Mouse (Mus musculus): Measurements from ENCODE around the gene Tex21. TPM values are rescaled to one million over a fixed set of nuclear protein-coding genes. Genes with fewer than 3 reads are reported as not detected.

Tex21 gene
- polyA plus RNA-seq, 1 experiment from 2014 or later = not detected

GRCm38 (mm10) chr12:76264325-76264965 lies 17.9 kb upstream of the Tex21 start:
- no peak for TF ChIP-seq CTCF (IDR thresholded peaks at IDR 0.05; ENCODE audit: low read depth)
- no peak for TF ChIP-seq EP300 (optimal IDR thresholded peaks at IDR 0.05)
- no peak for ATAC-seq (ENCODE audit: low FRiP score, low TSS enrichment)

GRCm38 (mm10) chr12:76263876-76264275 lies 17.3 kb upstream of the Tex21 start:
- Histone ChIP-seq H3K27ac (replicated peaks) (no peak overlapping the region), H3K36me3 (ENCODE audit: control insufficient read depth, insufficient read depth, low read length) (no peaks in the 10 kb centered on the region), H3K9me3 (ENCODE audit: control insufficient read depth, low read length) (no peaks in the 10 kb centered on the region), H3K4me2 (replicated peaks; ENCODE audit: low read depth) (no peak overlapping the region), H3K4me1 (replicated peaks; ENCODE audit: control insufficient read depth, insufficient read depth) (no peaks in the 10 kb centered on the region), H3K9ac (ENCODE audit: low read length) (no peak overlapping the region), H3K27me3 (ENCODE audit: control insufficient read depth, insufficient read depth, low read length) (no peaks in the 10 kb centered on the region), H3K4me3 (ENCODE audit: low read depth, low read length) (no peak overlapping the region)
- TF ChIP-seq EP300 (optimal IDR thresholded peaks at IDR 0.05) = no peak
- no peak for TF ChIP-seq CTCF (IDR thresholded peaks at IDR 0.05; ENCODE audit: low read depth)
- 74% methylated on average over 1 of the region's 1 CpGs for WGBS
- ATAC-seq (ENCODE audit: low FRiP score, low TSS enrichment) = no peak
- DNase-seq (ENCODE audit: low spot score) = no peak

More at GRCm38 (mm10) chr12:76264325-76264965, 17.9 kb upstream of the Tex21 start:
- no peak overlapping the region for H3K9ac ChIP-seq (ENCODE audit: low read length)
- H3K4me1 ChIP-seq (replicated peaks; ENCODE audit: control insufficient read depth, insufficient read depth) = no peaks in the 10 kb centered on the region
- WGBS = 72% methylated on average over 9 of the region's 9 CpGs
- no peak for DNase-seq (ENCODE audit: low spot score)
- no peak overlapping the region for H3K4me2 ChIP-seq (replicated peaks; ENCODE audit: low read depth)
- H3K9me3 ChIP-seq (ENCODE audit: control insufficient read depth, low read length) = no peaks in the 10 kb centered on the region
- no peak overlapping the region for H3K4me3 ChIP-seq (ENCODE audit: low read depth, low read length)
- no peaks in the 10 kb centered on the region for H3K27me3 ChIP-seq (ENCODE audit: control insufficient read depth, insufficient read depth, low read length)
- H3K27ac ChIP-seq (replicated peaks) = no peak overlapping the region
- no peaks in the 10 kb centered on the region for H3K36me3 ChIP-seq (ENCODE audit: control insufficient read depth, insufficient read depth, low read length)

- DNase-seq (ENCODE audit: low spot score) (no peak), ATAC-seq (ENCODE audit: low FRiP score, low TSS enrichment) (no peak)
- Histone ChIP-seq H3K9ac (ENCODE audit: low read length) (no peak overlapping the region), H3K9me3 (ENCODE audit: control insufficient read depth, low read length) (no peaks in the 10 kb centered on the region), H3K4me3 (ENCODE audit: low read depth, low read length) (no peak overlapping the region), H3K4me2 (replicated peaks; ENCODE audit: low read depth) (no peak overlapping the region), H3K4me1 (replicated peaks; ENCODE audit: control insufficient read depth, insufficient read depth) (no peaks in the 10 kb centered on the region), H3K27me3 (ENCODE audit: control insufficient read depth, insufficient read depth, low read length) (no peaks in the 10 kb centered on the region), H3K36me3 (ENCODE audit: control insufficient read depth, insufficient read depth, low read length) (no peaks in the 10 kb centered on the region), H3K27ac (replicated peaks) (no peak overlapping the region)
- 93% methylated on average over 4 of the region's 4 CpGs for WGBS
- TF ChIP-seq EP300 (optimal IDR thresholded peaks at IDR 0.05) = no peak
- TF ChIP-seq CTCF (IDR thresholded peaks at IDR 0.05; ENCODE audit: low read depth) = no peak
Observed at GRCm38 (mm10) chr12:76262918-76263317, 16.4 kb upstream of the Tex21 start.

- no peak overlapping the region for H3K9ac ChIP-seq (ENCODE audit: low read length)
- TF ChIP-seq CTCF (IDR thresholded peaks at IDR 0.05; ENCODE audit: low read depth) (no peak), EP300 (optimal IDR thresholded peaks at IDR 0.05) (no peak)
- H3K4me3 ChIP-seq (ENCODE audit: low read depth, low read length) = no peak overlapping the region
- no peak for DNase-seq (ENCODE audit: low spot score)
- ATAC-seq (ENCODE audit: low FRiP score, low TSS enrichment) = no peak
- no peaks in the 10 kb centered on the region for H3K36me3 ChIP-seq (ENCODE audit: control insufficient read depth, insufficient read depth, low read length)
- H3K4me2 ChIP-seq (replicated peaks; ENCODE audit: low read depth) = no peak overlapping the region
- no peaks in the 10 kb centered on the region for H3K4me1 ChIP-seq (replicated peaks; ENCODE audit: control insufficient read depth, insufficient read depth)
- H3K27ac ChIP-seq (replicated peaks) = no peak overlapping the region
- H3K9me3 ChIP-seq (ENCODE audit: control insufficient read depth, low read length) = no peaks in the 10 kb centered on the region
- WGBS = 83% methylated on average over 4 of the region's 4 CpGs
- H3K27me3 ChIP-seq (ENCODE audit: control insufficient read depth, insufficient read depth, low read length) = no peaks in the 10 kb centered on the region
Observed at GRCm38 (mm10) chr12:76261556-76261955, 15.0 kb upstream of the Tex21 start.

- ATAC-seq (ENCODE audit: low FRiP score, low TSS enrichment) (no peak), DNase-seq (ENCODE audit: low spot score) (no peak)
- Histone ChIP-seq H3K27me3 (ENCODE audit: control insufficient read depth, insufficient read depth, low read length) (no peaks in the 10 kb centered on the region), H3K9me3 (ENCODE audit: control insufficient read depth, low read length) (no peaks in the 10 kb centered on the region), H3K36me3 (ENCODE audit: control insufficient read depth, insufficient read depth, low read length) (no peaks in the 10 kb centered on the region), H3K4me1 (replicated peaks; ENCODE audit: control insufficient read depth, insufficient read depth) (no peaks in the 10 kb centered on the region), H3K4me2 (replicated peaks; ENCODE audit: low read depth) (no peak overlapping the region), H3K4me3 (ENCODE audit: low read depth, low read length) (no peak overlapping the region), H3K9ac (ENCODE audit: low read length) (no peak overlapping the region), H3K27ac (replicated peaks) (no peak overlapping the region)
- TF ChIP-seq CTCF (IDR thresholded peaks at IDR 0.05; ENCODE audit: low read depth) (no peak), EP300 (optimal IDR thresholded peaks at IDR 0.05) (no peak)
- WGBS = 86% methylated on average over 3 of the region's 3 CpGs
Observed at GRCm38 (mm10) chr12:76260673-76261072, 14.1 kb upstream of the Tex21 start.

GRCm38 (mm10) chr12:76256114-76256843 lies 9.7 kb upstream of the Tex21 start:
- Histone ChIP-seq H3K27me3 (ENCODE audit: control insufficient read depth, insufficient read depth, low read length) (no peaks in the 10 kb centered on the region), H3K9me3 (ENCODE audit: control insufficient read depth, low read length) (no peaks in the 10 kb centered on the region), H3K9ac (ENCODE audit: low read length) (peak overlapping the region; percentile 74), H3K36me3 (ENCODE audit: control insufficient read depth, insufficient read depth, low read length) (no peaks in the 10 kb centered on the region), H3K4me1 (replicated peaks; ENCODE audit: control insufficient read depth, insufficient read depth) (no peaks in the 10 kb centered on the region), H3K27ac (replicated peaks) (0 out of 2 replicates have a peak overlapping the region, but pooled peaks have one; percentile 41), H3K4me3 (ENCODE audit: low read depth, low read length) (peak overlapping the region; percentile 57), H3K4me2 (replicated peaks; ENCODE audit: low read depth) (peak overlapping the region; percentile 98)
- no peak for TF ChIP-seq CTCF (IDR thresholded peaks at IDR 0.05; ENCODE audit: low read depth)
- no peak for TF ChIP-seq EP300 (optimal IDR thresholded peaks at IDR 0.05)
- 8% methylated on average over 17 of the region's 17 CpGs for WGBS
- ATAC-seq (ENCODE audit: low FRiP score, low TSS enrichment) (no peak), DNase-seq (ENCODE audit: low spot score) (peak; percentile 34)
